Mouse (Mus musculus) cerebellum, adult 2 months (tissue): Measurements from ENCODE around the gene Rpl38. TPM values are rescaled to one million over a fixed set of nuclear protein-coding genes. Genes with fewer than 3 reads are reported as not detected.
A peak's percentile ranks its signal among the peaks of the same experiment; 100 is the strongest.

Experiments
- DNase-seq, 2 experiments: peaks; one replicate each; pipeline ENCODE4 v3.0.0; 2021
- H3K27ac ChIP-seq: fragments of 200-500 bp; 2 replicates; pipeline ENCODE4 v1.5.1; 2012; ENCODE audit warnings: low read length, control low read depth, inconsistent platforms; ENCODE audit not compliant: insufficient read depth
- H3K27me3 ChIP-seq: fragments of 200-500 bp; 2 replicates; pipeline ENCODE4 v1.6.1; 2012; ENCODE audit warnings: inconsistent platforms, mild to moderate bottlenecking, low read length, moderate library complexity; ENCODE audit not compliant: control insufficient read depth, insufficient read depth
- H3K4me1 ChIP-seq: fragments of 200-500 bp; 2 replicates; pipeline ENCODE4 v1.6.1; 2011; ENCODE audit warnings: low read length; ENCODE audit not compliant: control insufficient read depth, insufficient read depth
- H3K4me3 ChIP-seq: fragments of 200-500 bp; replicated peaks from 2 replicates; pipeline ENCODE3; 2011; ENCODE audit warnings: mild to moderate bottlenecking, low read depth, low read length, control low read depth; ENCODE audit not compliant: insufficient read depth
- CTCF ChIP-seq: fragments of 200-500 bp; IDR thresholded peaks from 2 replicates; pipeline ENCODE4 v1.5.1; 2011; ENCODE audit warnings: low read depth, mild to moderate bottlenecking, control low read depth, low read length, moderate library complexity, borderline replicate concordance; ENCODE audit not compliant: insufficient read depth
- POLR2A ChIP-seq: fragments of 200-500 bp; IDR thresholded peaks from 2 replicates; pipeline ENCODE4 v1.6.1; 2011; ENCODE audit warnings: low read length, control low read depth, borderline replicate concordance; ENCODE audit not compliant: insufficient read depth
- WGBS: fragments of 180-500 bp; shearing (Covaris S2); methylation state at CpG from one replicate; pipeline ENCODE4 v1.1.7; 2018; 5-methylcytosine and 5-hydroxymethylcytosine counted together
- polyA plus RNA-seq: library from polyadenylated mRNA; depleted of rRNA; stranded (reverse); fragments of >200 nt; gene quantifications from 2 replicates; pipeline ENCODE4 v1.2.3, GENCODE M21; 2012

The Rpl38 gene
- polyA plus RNA-seq, 1 experiment = 1,509 TPM

- Histone ChIP-seq H3K4me1 (peaks cover 36% of the 10 kb centered on the region), H3K4me3 (peak overlapping the region; percentile 97), H3K27me3 (no peaks in the 10 kb centered on the region), H3K27ac (peak overlapping the region; percentile 73)
- TF ChIP-seq CTCF (no peak), POLR2A (no peak)
- peak; percentile 63 to 68 for DNase-seq
- WGBS = 3% methylated on average over 14 of the region's 14 CpGs
These were observed 8.1 kb downstream of the Rpl38 start for GRCm38 (mm10) chr11:114676431-114676830.

- peak in 1 of 2 experiments; percentile 43 for DNase-seq
- peaks cover 36% of the 10 kb centered on the region for H3K4me1 ChIP-seq
- H3K27ac ChIP-seq = peak overlapping the region; percentile 73
- 22% methylated on average over 9 of the region's 9 CpGs for WGBS
- TF ChIP-seq POLR2A = no peak
- TF ChIP-seq CTCF = no peak
- H3K4me3 ChIP-seq = peak overlapping the region; percentile 97
- no peaks in the 10 kb centered on the region for H3K27me3 ChIP-seq
These were observed 8.7 kb downstream of the Rpl38 start for GRCm38 (mm10) chr11:114676896-114677530.

GRCm38 (mm10) chr11:114679582-114679981 is 11.3 kb downstream of the Rpl38 start:
- no peaks in the 10 kb centered on the region for H3K27me3 ChIP-seq
- DNase-seq = peak; percentile 60 to 61
- H3K27ac ChIP-seq = peak overlapping the region; percentile 61
- no peak for TF ChIP-seq POLR2A
- TF ChIP-seq CTCF = no peak
- 8% methylated on average over 8 of the region's 8 CpGs for WGBS
- no peak overlapping the region for H3K4me3 ChIP-seq
- peaks cover 55% of the 10 kb centered on the region for H3K4me1 ChIP-seq

GRCm38 (mm10) chr11:114680291-114680690 is 12.0 kb downstream of the Rpl38 start:
- H3K4me3 ChIP-seq = no peak overlapping the region
- H3K27me3 ChIP-seq = no peaks in the 10 kb centered on the region
- peaks cover 60% of the 10 kb centered on the region for H3K4me1 ChIP-seq
- WGBS = 16% methylated on average over 10 of the region's 10 CpGs
- peak; percentile 37 to 40 for DNase-seq
- H3K27ac ChIP-seq = peak overlapping the region; percentile 56
- TF ChIP-seq CTCF = no peak
- TF ChIP-seq POLR2A = no peak

- H3K27ac ChIP-seq = peak overlapping the region; percentile 15; the same call in 1 of the 2 replicates
- peak; percentile 55 to 63 for DNase-seq
- H3K4me3 ChIP-seq = no peak overlapping the region
- H3K4me1 ChIP-seq = peaks cover 68% of the 10 kb centered on the region
- WGBS = 22% methylated on average over 5 of the region's 5 CpGs
- TF ChIP-seq POLR2A (no peak), CTCF (no peak)
- H3K27me3 ChIP-seq = no peaks in the 10 kb centered on the region
These were observed 12.7 kb downstream of the Rpl38 start for GRCm38 (mm10) chr11:114681054-114681453.

GRCm38 (mm10) chr11:114682321-114682900 is 14.1 kb downstream of the Rpl38 start:
- H3K27ac ChIP-seq = peak overlapping the region; percentile 83
- no peak overlapping the region for H3K4me3 ChIP-seq
- peak; percentile 41 to 45 for DNase-seq
- no peaks in the 10 kb centered on the region for H3K27me3 ChIP-seq
- 32% methylated on average over 13 of the region's 13 CpGs for WGBS
- H3K4me1 ChIP-seq = peaks cover 77% of the 10 kb centered on the region
- TF ChIP-seq POLR2A (no peak), CTCF (no peak)

GRCm38 (mm10) chr11:114683029-114683721 is 14.9 kb downstream of the Rpl38 start:
- Histone ChIP-seq H3K27ac (peak overlapping the region; percentile 98), H3K27me3 (no peaks in the 10 kb centered on the region), H3K4me3 (no peak overlapping the region), H3K4me1 (peaks cover 84% of the 10 kb centered on the region)
- DNase-seq = peak in 1 of 2 experiments; percentile 45
- no peak for TF ChIP-seq POLR2A
- no peak for TF ChIP-seq CTCF
- 59% methylated on average over 10 of the region's 10 CpGs for WGBS
